Mouse (Mus musculus) C2C12 (cell line): Measurements from ENCODE around the gene Spryd4. TPM values are rescaled to one million over a fixed set of nuclear protein-coding genes. Genes with fewer than 3 reads are reported as not detected.
"Not testable (repeated sequence)": the region's sequence is repeated elsewhere in the genome, so short reads cannot be mapped to it uniquely, and the experiment has no call there.

ENCODE experiments used
- H3K27me3 ChIP-seq: one replicate; pipeline ENCODE4 v1.6.1; 2011; ENCODE audit not compliant: control insufficient read depth, insufficient read depth, insufficient read length
- H3K36me3 ChIP-seq: one replicate; pipeline ENCODE4 v1.6.1; 2011; ENCODE audit not compliant: control insufficient read depth, insufficient read depth
- H3K4me3 ChIP-seq: one replicate; pipeline ENCODE4 v1.5.1; 2011; ENCODE audit warnings: mild to moderate bottlenecking, control low read depth; ENCODE audit not compliant: poor library complexity, insufficient read depth, severe bottlenecking
- H3K79me2 ChIP-seq: one replicate; pipeline ENCODE4 v1.6.1; 2011; ENCODE audit not compliant: control insufficient read depth, insufficient read depth
- H3K79me3 ChIP-seq: one replicate; pipeline ENCODE4 v1.6.1; 2011; ENCODE audit warnings: low read depth, control low read depth
- H3ac ChIP-seq: one replicate; pipeline ENCODE3; 2011; ENCODE audit warnings: low read depth; ENCODE audit not compliant: control insufficient read depth, insufficient read length
- CEBPB ChIP-seq: IDR thresholded peaks from one replicate; pipeline ENCODE4 v1.6.1; 2011; ENCODE audit warnings: low read depth, mild to moderate bottlenecking, control low read depth, moderate library complexity
- CTCF ChIP-seq: IDR thresholded peaks from one replicate; pipeline ENCODE4 v1.5.1; 2011; ENCODE audit not compliant: control insufficient read depth, insufficient read depth, insufficient read length
- FOSL1 ChIP-seq: IDR thresholded peaks from one replicate; pipeline ENCODE4 v1.8.0; 2011; ENCODE audit warnings: mild to moderate bottlenecking, low read length; ENCODE audit not compliant: poor library complexity, insufficient read depth, severe bottlenecking
- MAX ChIP-seq: IDR thresholded peaks from one replicate; pipeline ENCODE4 v1.6.1; 2011; ENCODE audit warnings: mild to moderate bottlenecking, control low read depth
- MYOD1 ChIP-seq: IDR thresholded peaks from one replicate; pipeline ENCODE4 v1.6.1; 2011; ENCODE audit warnings: low read depth; ENCODE audit not compliant: control insufficient read depth, insufficient read length
- MYOG ChIP-seq: IDR thresholded peaks from one replicate; pipeline ENCODE4 v1.6.1; 2011; ENCODE audit not compliant: control insufficient read depth, insufficient read length; ENCODE audit errors: extremely low read depth
- USF1 ChIP-seq: IDR thresholded peaks from one replicate; pipeline ENCODE4 v1.6.1; 2011; ENCODE audit warnings: low read depth, mild to moderate bottlenecking, control low read depth, moderate library complexity
- polyA plus RNA-seq: library from polyadenylated mRNA; unstranded; fragments of >200 nt; fragmentation: generic; extraction: Trizol; gene quantifications from one replicate; pipeline ENCODE4 v1.2.1, GENCODE M21; 2012; ENCODE audit warnings: missing spikeins

Spryd4 gene
- polyA plus RNA-seq, 1 experiment = 13.4 TPM

DNA sequence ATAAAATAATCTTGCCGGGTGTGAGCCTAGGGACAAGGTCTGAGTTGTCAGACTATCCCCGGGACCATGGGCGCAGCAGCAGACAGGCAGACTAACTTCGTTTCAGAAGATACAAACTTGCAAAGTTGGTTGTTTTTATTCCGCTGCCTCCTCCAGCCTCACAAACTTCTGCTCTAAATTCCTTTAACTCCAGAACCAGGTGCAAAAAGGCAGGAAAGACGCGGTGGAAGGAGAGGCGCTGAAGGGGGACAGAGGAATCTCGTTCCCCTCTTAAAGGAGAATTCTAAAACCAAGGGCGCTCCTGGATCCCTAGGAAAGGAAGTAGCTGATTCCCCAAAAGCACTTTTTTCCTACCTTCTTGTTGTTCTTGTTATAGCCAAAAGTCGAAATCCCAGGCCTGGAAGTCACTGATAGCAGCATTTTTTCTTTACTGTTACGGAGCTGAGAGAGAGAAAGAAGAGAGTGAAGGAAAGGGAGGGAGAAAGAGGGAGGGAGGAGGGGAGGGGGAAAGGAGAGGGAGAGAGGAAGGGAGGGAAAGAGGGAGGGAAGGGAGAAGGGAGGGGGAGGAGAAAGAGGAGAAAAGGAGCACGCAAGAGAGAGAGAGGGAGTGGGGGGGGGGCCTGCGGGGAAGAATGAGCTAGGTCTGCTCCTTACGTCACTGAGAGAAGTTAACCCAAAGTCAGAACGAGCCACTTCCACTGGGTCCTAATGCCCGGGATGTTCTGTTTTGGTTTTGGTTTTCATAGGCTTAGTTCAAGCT, 35.4 kb downstream of the Spryd4 start:
- H3K79me3 ChIP-seq = peaks cover 39% of the 10 kb centered on the region
- H3K27me3 ChIP-seq = no peaks in the 10 kb centered on the region
- H3ac ChIP-seq = peak overlapping the region; percentile 81
- H3K36me3 ChIP-seq = peaks cover 11% of the 10 kb centered on the region
- TF ChIP-seq USF1 = no peak
- TF ChIP-seq MYOD1 = peak; percentile 8
- TF ChIP-seq MYOG = no peak
- peak; percentile 31 for TF ChIP-seq MAX
- H3K79me2 ChIP-seq = peaks cover 50% of the 10 kb centered on the region
- peak overlapping the region; percentile 55 for H3K4me3 ChIP-seq

- Histone ChIP-seq H3K79me3 (peaks cover 47% of the 10 kb centered on the region), H3K27me3 (no peaks in the 10 kb centered on the region), H3ac (peak overlapping the region; percentile 81), H3K79me2 (peaks cover 59% of the 10 kb centered on the region), H3K4me3 (peak overlapping the region; percentile 55), H3K36me3 (peaks cover 11% of the 10 kb centered on the region)
- TF ChIP-seq MAX (peak; percentile 88), MYOG (no peak), USF1 (peak; percentile 74)
Measured at GRCm38 (mm10) chr10:128175302-128175701, 36.3 kb downstream of the Spryd4 start.

DNA sequence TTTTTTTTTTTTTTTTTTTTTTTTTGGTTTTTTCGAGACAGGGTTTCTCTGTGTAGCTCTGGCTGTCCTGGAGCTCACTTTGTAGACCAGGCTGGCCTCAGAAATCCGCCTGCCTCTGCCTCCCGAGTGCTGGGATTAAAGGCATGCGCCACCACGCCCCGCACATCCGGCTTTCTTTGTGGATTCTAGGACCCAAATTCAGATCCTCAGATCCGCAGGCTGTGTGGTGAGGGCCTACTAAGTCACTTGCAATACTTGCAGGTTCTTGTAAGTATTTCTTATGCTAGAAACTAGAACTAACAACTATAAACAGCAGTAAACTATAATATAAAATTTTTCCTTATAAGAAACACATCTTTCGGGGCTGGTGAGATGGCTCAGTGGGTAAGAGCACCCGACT, 40.3 kb downstream of the Spryd4 start:
- Histone ChIP-seq H3K79me3 (peaks cover 71% of the 10 kb centered on the region), H3K79me2 (peaks cover 91% of the 10 kb centered on the region), H3K36me3 (peaks cover 14% of the 10 kb centered on the region)
- not testable (repeated sequence) for H3ac ChIP-seq, H3K4me3 ChIP-seq, H3K27me3 ChIP-seq

DNA sequence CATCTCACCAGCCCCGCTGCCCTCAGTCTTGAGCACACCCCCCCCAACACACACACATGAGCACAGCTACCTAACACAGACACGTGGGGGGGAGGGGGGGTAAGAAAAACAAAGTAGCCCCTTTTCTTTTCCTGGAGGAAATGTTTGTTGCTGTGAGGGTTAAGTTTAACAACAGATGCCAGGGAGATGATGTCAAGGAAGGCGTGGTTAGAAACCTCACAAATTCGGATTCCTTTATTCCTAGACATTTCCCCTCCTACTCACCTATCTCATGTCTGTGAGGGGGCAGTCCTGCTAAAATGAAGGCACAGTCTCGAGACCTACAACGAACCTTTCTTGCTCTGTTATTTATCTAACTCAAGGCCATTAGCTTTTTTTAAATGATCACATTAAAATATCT, 44.5 kb downstream of the Spryd4 start:
- peaks cover 60% of the 10 kb centered on the region for H3K79me3 ChIP-seq
- no peak for TF ChIP-seq CEBPB
- no peak for TF ChIP-seq CTCF
- no peak for TF ChIP-seq MAX
- TF ChIP-seq MYOG = no peak
- no peak for TF ChIP-seq USF1
- TF ChIP-seq FOSL1 = no peak
- no peak for TF ChIP-seq MYOD1
- H3K36me3 ChIP-seq = peaks cover 4% of the 10 kb centered on the region
- H3K4me3 ChIP-seq = no peak overlapping the region
- H3K79me2 ChIP-seq = peaks cover 92% of the 10 kb centered on the region
- no peaks in the 10 kb centered on the region for H3K27me3 ChIP-seq
- no peak overlapping the region for H3ac ChIP-seq

- Histone ChIP-seq H3K79me2 (peaks cover 92% of the 10 kb centered on the region), H3K79me3 (peaks cover 59% of the 10 kb centered on the region)
- not testable (repeated sequence) for H3K4me3 ChIP-seq, H3K27me3 ChIP-seq, H3ac ChIP-seq, H3K36me3 ChIP-seq
Measured at GRCm38 (mm10) chr10:128165726-128166125, 45.9 kb downstream of the Spryd4 start.

Other genes with a start within 250 kb of the Spryd4 start
- gene Hsd17b6, start 204.2 kb downstream of the Spryd4 start, polyA plus RNA-seq = not detected
- gene Prim1, start 196.6 kb downstream of the Spryd4 start, polyA plus RNA-seq = 27.8 TPM
- 936 TPM for gene Naca, start 176.2 kb downstream of the Spryd4 start, polyA plus RNA-seq
- gene Ptges3, start 152.9 kb downstream of the Spryd4 start, polyA plus RNA-seq = 133 TPM
- gene Atp5b, start 128.5 kb downstream of the Spryd4 start, polyA plus RNA-seq = 3,917 TPM
- 8.2 TPM for gene Baz2a, start 120.2 kb downstream of the Spryd4 start, polyA plus RNA-seq
- 61.4 TPM for gene Rbms2, start 31.5 kb downstream of the Spryd4 start, polyA plus RNA-seq
- 2.8 TPM for gene Gls2, start 17.4 kb downstream of the Spryd4 start, polyA plus RNA-seq
- gene Mip, start 14.0 kb upstream of the Spryd4 start, polyA plus RNA-seq = not detected
- 17.7 TPM for gene Timeless, start 20.3 kb upstream of the Spryd4 start, polyA plus RNA-seq
- 0.16 TPM for gene Apon, start 42.3 kb upstream of the Spryd4 start, polyA plus RNA-seq
- gene Apof, start 56.9 kb upstream of the Spryd4 start, polyA plus RNA-seq = not detected
- 3.9 TPM for gene Stat2, start 58.8 kb upstream of the Spryd4 start, polyA plus RNA-seq
- not detected for gene Il23a, start 86.9 kb upstream of the Spryd4 start, polyA plus RNA-seq
- 5.0 TPM for gene Pan2, start 91.5 kb upstream of the Spryd4 start, polyA plus RNA-seq
- 102 TPM for gene Cnpy2, start 110.7 kb upstream of the Spryd4 start, polyA plus RNA-seq
- 212 TPM for gene Cs, start 125.9 kb upstream of the Spryd4 start, polyA plus RNA-seq
- 13.7 TPM for gene Coq10a, start 157.2 kb upstream of the Spryd4 start, polyA plus RNA-seq
- 35.9 TPM for gene Ankrd52, start 165.3 kb upstream of the Spryd4 start, polyA plus RNA-seq
- not detected for gene Slc39a5, start 189.4 kb upstream of the Spryd4 start, polyA plus RNA-seq
- gene Nabp2, start 199.7 kb upstream of the Spryd4 start, polyA plus RNA-seq = 93.0 TPM
- gene Rnf41, start 199.8 kb upstream of the Spryd4 start, polyA plus RNA-seq = 34.0 TPM
- gene Smarcc2, start 247.4 kb upstream of the Spryd4 start, polyA plus RNA-seq = 48.4 TPM